Mouse (Mus musculus): ENCODE results near the gene Orc1. TPM values are rescaled to one million over a fixed set of nuclear protein-coding genes. Genes with fewer than 3 reads are reported as not detected.
A peak's percentile ranks its signal among the peaks of the same experiment; 100 is the strongest.

The Orc1 gene
- polyA plus RNA-seq, 1 experiment from 2014 or later, result 1.6 TPM

DNA sequence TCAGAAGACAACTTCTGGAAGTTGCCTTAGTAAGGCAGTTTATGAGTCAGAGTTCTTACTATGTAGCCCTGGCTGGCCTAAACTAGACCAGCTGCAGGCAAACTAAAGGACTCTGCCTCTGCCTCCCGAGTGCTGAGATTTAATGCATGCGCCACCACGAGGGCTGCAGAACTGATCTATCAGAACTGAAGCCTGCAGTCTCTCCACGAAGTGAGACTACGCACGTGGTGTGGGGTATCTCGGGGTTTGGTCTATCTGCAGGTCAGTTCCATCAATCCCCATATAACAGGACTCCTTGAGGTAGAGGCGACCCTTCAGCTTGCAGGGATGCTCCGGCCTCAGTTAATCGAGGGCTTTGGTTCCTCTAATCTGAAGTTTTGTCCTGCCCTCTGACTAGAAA is 39.9 kb downstream of the Orc1 start:
- peak; percentile 62 for ATAC-seq (ENCODE audit: low FRiP score, low read depth)
- Histone ChIP-seq H3K4me1 (replicated peaks) (peaks cover 19% of the 10 kb centered on the region), H3K9ac (peak overlapping the region; percentile 80), H3K36me3 (no peaks in the 10 kb centered on the region), H3K4me2 (peak overlapping the region; percentile 73), H3K4me3 (peak overlapping the region; percentile 63), H3K27me3 (no peaks in the 10 kb centered on the region), H3K27ac (replicated peaks) (peak overlapping the region; percentile 93), H3K9me3 (no peaks in the 10 kb centered on the region)
- 2% methylated on average over 10 of the region's 10 CpGs for WGBS

DNA sequence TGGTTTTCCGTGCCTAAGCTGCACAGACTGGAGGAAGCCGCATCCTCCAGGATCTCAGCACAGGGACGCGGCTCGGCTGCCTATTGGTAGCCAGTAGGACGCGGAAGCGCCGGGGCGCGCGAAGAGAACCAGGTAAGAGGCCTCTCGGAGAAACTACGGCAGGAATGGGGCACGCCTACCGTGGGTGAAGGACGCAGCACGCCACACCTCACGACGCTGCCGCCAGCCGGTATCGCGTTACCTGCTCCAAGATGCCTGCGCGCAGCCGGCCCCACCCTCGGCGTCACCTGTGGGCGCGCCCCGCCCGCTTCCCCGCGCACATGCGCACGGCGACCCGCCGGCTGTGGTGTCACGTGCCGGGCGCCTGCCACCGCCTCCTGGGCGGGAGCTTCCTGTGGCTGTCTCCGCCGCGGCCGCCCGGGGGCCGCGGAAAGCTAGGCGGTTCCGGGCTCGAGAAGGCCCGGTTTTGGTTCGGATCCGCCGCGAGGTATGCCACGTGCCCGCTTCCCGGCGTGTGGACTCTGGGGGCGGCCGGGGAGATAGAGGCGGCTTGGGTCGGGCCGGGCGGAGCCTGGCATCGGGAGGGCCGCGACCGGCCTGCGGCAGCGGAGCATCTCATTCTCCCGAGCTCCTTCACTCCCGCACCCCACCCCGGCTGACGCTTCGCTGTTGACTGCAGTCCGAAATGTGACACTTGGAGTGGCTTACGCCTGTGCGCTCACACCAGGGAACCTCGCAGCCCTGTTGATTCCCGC is 40.5 kb downstream of the Orc1 start, which contains the start of gene Cc2d1b:
Gene Cc2d1b (plus strand): TSS at position 354 of the 755 bp plus-strand sequence.
- Histone ChIP-seq H3K9me3 (no peaks in the 10 kb centered on the region), H3K27ac (replicated peaks) (peak within 1 kb of the TSS; percentile 93), H3K4me3 (peak within 1 kb of the TSS; percentile 63), H3K27me3 (no peaks in the 10 kb centered on the region), H3K9ac (peak within 1 kb of the TSS; percentile 80), H3K4me2 (peak within 1 kb of the TSS; percentile 73), H3K36me3 (peaks cover 1% of the 10 kb centered on the region), H3K4me1 (replicated peaks) (peaks cover 19% of the 10 kb centered on the region)
- WGBS, result under 1% methylated on average over 86 of the region's 86 CpGs
- peak; percentile 95 for ATAC-seq (ENCODE audit: low FRiP score, low read depth)

DNA sequence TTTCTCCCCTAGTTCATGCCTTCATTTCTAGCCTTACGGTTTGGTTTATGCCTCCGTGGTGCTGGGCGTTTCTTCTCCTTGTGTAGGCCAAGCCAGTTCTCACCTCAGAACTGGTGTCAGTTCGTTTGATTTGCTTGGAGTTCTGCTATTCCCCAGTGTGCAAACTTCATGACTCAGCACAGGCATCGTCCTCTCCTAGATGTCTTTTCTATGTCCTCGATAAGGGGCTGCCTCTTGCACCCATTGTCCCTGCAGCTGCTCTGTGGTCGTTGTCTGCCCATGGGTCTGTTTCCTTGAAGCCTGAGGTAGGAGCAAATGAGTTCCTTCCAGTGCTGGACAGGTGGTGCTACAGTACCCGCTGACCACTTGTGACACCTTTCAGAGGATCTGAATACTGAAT is 41.3 kb downstream of the Orc1 start:
- Histone ChIP-seq H3K4me1 (replicated peaks) (peaks cover 19% of the 10 kb centered on the region), H3K9me3 (no peaks in the 10 kb centered on the region), H3K27me3 (no peaks in the 10 kb centered on the region), H3K4me2 (peak overlapping the region; percentile 73), H3K9ac (peak overlapping the region; percentile 80), H3K36me3 (peaks cover 9% of the 10 kb centered on the region), H3K4me3 (peak overlapping the region; percentile 63), H3K27ac (replicated peaks) (peak overlapping the region; percentile 93)
- WGBS, result 14% methylated on average over 8 of the region's 8 CpGs
- ATAC-seq (ENCODE audit: low FRiP score, low read depth), result no peak

DNA sequence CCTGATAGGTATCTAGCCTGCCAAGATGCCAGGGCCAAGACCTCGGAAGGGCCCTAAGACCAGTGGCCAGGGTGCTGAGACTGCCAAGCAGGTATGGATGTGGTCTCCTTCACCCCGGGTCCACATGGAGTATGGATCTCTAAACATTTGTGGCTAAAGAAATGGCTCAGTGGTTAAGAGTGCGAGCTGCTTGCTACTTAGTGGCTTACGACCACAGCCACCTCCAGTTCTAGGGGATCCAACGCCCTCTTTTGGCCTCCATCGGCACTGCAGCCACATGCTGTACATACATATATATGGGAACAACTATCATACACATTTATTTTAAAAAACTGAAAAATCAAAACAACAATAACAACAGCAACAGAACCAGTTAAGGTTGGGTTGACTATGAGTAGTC is 42.3 kb downstream of the Orc1 start:
- no peaks in the 10 kb centered on the region for H3K27me3 ChIP-seq
- no peak for ATAC-seq (ENCODE audit: low FRiP score, low read depth)
- H3K4me3 ChIP-seq, result no peak overlapping the region
- H3K4me1 ChIP-seq (replicated peaks), result peaks cover 19% of the 10 kb centered on the region
- peaks cover 10% of the 10 kb centered on the region for H3K36me3 ChIP-seq
- WGBS, result 95% methylated on average over 6 of the region's 6 CpGs
- no peak overlapping the region for H3K27ac ChIP-seq (replicated peaks)
- H3K9ac ChIP-seq, result no peak overlapping the region
- no peak overlapping the region for H3K4me2 ChIP-seq
- H3K9me3 ChIP-seq, result no peaks in the 10 kb centered on the region

DNA sequence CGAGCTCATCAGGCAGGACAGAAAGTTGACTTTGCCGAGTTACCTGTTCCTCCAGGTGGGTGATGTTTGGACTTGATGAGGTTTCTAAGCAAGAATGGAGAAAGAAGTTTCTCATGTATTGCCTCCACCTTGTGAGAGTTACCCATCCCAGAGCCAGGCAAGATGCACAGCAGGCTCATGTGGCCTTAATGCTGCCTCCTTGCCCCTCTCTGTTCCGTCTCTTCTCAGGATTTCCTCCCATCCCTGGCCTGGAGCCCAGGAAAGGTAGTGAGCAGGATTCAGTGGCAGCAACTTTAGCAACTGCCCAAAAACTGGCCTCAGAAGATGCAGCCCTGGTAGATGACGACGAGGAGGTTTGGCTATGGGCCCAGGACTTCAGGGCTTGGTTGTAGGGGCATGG is 47.8 kb downstream of the Orc1 start:
- ATAC-seq (ENCODE audit: low FRiP score, low read depth), result no peak

DNA sequence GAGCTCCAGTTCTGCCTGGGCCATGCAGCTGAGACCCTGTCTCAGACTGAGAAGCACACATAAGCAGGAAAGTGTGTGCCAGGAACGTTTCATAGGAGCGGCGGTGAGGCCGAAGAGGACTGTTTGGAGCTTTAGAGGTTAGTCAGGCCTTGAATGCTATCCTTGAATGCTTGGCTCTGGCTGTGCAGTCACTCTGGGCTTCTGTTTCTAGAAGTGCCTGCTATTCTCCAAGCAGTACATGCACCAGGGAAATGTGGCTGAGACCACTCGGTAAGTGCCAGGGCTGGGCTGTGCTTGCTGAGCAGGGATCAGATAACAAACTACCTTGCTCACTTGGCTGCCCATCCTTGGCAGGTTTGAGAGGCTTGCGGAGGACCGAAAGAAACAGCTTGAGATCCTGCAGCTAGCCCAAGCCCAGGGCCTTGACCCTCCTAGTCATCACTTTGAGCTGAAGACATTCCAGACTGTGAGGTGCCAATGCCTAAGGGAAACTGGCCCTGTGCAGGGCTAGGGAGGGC is 50.2 kb downstream of the Orc1 start:
- 90% methylated on average over 7 of the region's 7 CpGs for WGBS
- Histone ChIP-seq H3K9ac (no peak overlapping the region), H3K4me3 (no peak overlapping the region), H3K27ac (replicated peaks) (no peak overlapping the region), H3K36me3 (peaks cover 80% of the 10 kb centered on the region), H3K9me3 (no peaks in the 10 kb centered on the region), H3K27me3 (no peaks in the 10 kb centered on the region), H3K4me1 (replicated peaks) (no peaks in the 10 kb centered on the region), H3K4me2 (no peak overlapping the region)
- ATAC-seq (ENCODE audit: low FRiP score, low read depth), result no peak

More for the DNA sequence above, 47.8 kb downstream of the Orc1 start:
- Histone ChIP-seq H3K4me1 (replicated peaks) (no peaks in the 10 kb centered on the region), H3K4me3 (no peak overlapping the region), H3K27ac (replicated peaks) (no peak overlapping the region), H3K27me3 (no peaks in the 10 kb centered on the region), H3K9me3 (no peaks in the 10 kb centered on the region), H3K36me3 (peaks cover 60% of the 10 kb centered on the region), H3K4me2 (no peak overlapping the region), H3K9ac (no peak overlapping the region)
- 92% methylated on average over 5 of the region's 5 CpGs for WGBS

DNA sequence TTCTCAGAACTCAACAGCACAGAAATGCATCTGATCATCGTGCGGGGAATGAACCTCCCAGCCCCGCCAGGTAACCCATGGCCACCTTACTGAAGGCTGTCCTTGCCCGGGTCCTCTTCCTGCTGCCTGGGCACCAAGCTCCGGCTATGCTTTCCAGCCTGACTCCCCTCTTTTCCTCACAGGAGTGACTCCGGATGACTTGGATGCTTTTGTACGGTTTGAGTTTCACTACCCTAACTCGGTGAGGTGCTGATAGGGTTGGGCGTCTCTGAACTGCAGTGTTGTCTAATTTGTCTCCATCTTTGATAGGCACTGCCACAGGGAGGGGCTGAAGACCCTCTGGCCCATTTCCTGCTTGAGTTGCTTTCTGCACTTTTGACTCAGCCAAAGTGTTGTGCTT is 50.9 kb downstream of the Orc1 start:
- Histone ChIP-seq H3K4me1 (replicated peaks) (no peaks in the 10 kb centered on the region), H3K9ac (no peak overlapping the region), H3K27me3 (no peaks in the 10 kb centered on the region), H3K9me3 (no peaks in the 10 kb centered on the region), H3K4me2 (no peak overlapping the region), H3K4me3 (no peak overlapping the region), H3K36me3 (peaks cover 75% of the 10 kb centered on the region), H3K27ac (replicated peaks) (no peak overlapping the region)
- 95% methylated on average over 9 of the region's 9 CpGs for WGBS
- no peak for ATAC-seq (ENCODE audit: low FRiP score, low read depth)

DNA sequence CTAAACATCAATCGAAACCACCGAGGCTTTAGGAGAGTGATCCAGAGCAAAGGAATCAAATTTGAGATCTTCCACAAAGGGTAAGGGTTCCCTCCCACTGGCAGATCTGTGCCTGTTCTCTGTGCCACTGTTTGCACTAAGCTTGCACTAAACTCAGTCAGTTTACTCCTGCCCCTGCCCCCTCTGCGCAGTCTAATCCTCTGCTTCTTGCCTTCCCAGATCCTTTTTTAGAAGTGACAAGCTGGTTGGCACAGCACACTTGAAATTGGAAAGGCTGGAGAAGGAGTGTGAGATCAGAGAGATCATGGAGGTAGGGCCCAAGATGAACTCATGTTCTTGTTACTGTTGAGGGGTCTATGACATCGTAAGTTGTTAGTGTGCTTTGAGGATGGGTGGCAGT is 52.4 kb downstream of the Orc1 start:
- H3K4me2 ChIP-seq, result no peak overlapping the region
- no peaks in the 10 kb centered on the region for H3K9me3 ChIP-seq
- peaks cover 76% of the 10 kb centered on the region for H3K36me3 ChIP-seq
- H3K4me1 ChIP-seq (replicated peaks), result no peaks in the 10 kb centered on the region
- 98% methylated on average over 4 of the region's 4 CpGs for WGBS
- no peak overlapping the region for H3K9ac ChIP-seq
- no peak for ATAC-seq (ENCODE audit: low FRiP score, low read depth)
- H3K4me3 ChIP-seq, result no peak overlapping the region
- H3K27me3 ChIP-seq, result no peaks in the 10 kb centered on the region
- H3K27ac ChIP-seq (replicated peaks), result no peak overlapping the region

DNA sequence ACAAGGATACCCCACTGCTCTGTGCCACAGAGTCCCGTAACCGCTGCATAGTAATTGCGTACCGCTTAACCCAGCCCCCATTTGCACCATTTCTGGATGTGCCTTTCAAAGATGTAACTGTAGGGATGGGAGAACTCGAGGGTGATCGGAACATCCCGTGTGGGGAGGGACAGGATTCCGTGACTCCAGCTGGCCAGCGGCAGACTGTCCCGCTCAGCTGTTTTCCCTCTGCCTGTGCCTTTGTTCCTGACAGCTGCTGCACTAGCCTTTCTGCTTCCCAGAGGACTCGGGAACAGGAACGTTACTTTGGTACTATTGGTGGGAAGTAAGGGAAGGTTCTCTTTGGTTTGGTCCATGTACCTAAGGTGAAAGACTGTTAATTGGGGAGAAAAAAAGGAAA is 54.5 kb downstream of the Orc1 start:
- Histone ChIP-seq H3K36me3 (peaks cover 68% of the 10 kb centered on the region), H3K27ac (replicated peaks) (no peak overlapping the region)
- WGBS, result 64% methylated on average over 12 of the region's 12 CpGs

DNA sequence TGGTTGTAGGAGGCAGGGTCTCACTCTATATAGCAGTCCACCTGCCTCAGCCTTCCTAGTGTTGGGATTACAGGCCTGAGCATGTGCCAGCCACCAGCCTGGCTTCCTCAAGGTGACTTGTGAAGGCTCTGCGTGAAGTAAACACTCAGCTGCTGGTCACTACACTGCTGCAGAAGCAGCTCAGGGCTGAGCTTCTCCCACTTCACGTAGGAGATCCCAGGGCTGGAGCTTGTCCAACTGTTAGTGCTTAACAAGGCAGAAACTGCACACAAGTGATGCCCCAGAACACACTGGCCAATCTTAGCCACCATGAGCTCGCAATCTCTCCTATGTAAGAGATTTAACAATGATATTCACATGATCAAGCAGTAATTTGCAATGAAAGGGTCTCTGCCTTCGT is 55.5 kb downstream of the Orc1 start:
- 41% methylated on average over 4 of the region's 4 CpGs for WGBS
- no peak overlapping the region for H3K9ac ChIP-seq
- no peaks in the 10 kb centered on the region for H3K9me3 ChIP-seq
- no peak overlapping the region for H3K27ac ChIP-seq (replicated peaks)
- H3K4me1 ChIP-seq (replicated peaks), result no peaks in the 10 kb centered on the region
- ATAC-seq (ENCODE audit: low FRiP score, low read depth), result no peak
- H3K27me3 ChIP-seq, result no peaks in the 10 kb centered on the region
- H3K4me2 ChIP-seq, result no peak overlapping the region
- no peak overlapping the region for H3K4me3 ChIP-seq
- H3K36me3 ChIP-seq, result peaks cover 65% of the 10 kb centered on the region

More for the DNA sequence above, 54.5 kb downstream of the Orc1 start:
- Histone ChIP-seq H3K4me3 (no peak overlapping the region), H3K9ac (no peak overlapping the region), H3K4me1 (replicated peaks) (no peaks in the 10 kb centered on the region), H3K27me3 (no peaks in the 10 kb centered on the region), H3K9me3 (no peaks in the 10 kb centered on the region), H3K4me2 (no peak overlapping the region)
- ATAC-seq (ENCODE audit: low FRiP score, low read depth), result no peak

DNA sequence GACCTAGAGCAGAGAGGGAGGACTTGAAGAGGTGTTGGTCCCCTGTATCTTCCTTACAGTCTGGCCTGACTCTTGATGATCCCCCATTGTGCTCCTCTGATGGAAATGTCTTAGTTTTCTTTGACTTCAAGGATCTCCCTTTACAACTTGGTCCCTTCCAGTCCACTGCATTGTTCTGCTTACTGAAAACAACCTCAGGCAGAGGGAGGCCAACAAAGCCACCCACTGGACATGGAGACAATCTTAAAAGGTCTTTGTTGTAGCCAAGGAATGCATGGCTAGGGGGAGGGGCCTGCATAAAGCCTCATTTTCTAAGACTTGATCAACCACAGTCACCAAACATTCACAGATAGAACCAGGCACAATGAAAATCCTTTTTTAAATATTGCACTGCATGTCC is 55.9 kb downstream of the Orc1 start:
- Histone ChIP-seq H3K27me3 (no peaks in the 10 kb centered on the region), H3K9ac (no peak overlapping the region), H3K4me3 (no peak overlapping the region), H3K4me2 (no peak overlapping the region), H3K9me3 (no peaks in the 10 kb centered on the region), H3K4me1 (replicated peaks) (no peaks in the 10 kb centered on the region), H3K36me3 (peaks cover 61% of the 10 kb centered on the region), H3K27ac (replicated peaks) (no peak overlapping the region)
- no peak for ATAC-seq (ENCODE audit: low FRiP score, low read depth)

DNA sequence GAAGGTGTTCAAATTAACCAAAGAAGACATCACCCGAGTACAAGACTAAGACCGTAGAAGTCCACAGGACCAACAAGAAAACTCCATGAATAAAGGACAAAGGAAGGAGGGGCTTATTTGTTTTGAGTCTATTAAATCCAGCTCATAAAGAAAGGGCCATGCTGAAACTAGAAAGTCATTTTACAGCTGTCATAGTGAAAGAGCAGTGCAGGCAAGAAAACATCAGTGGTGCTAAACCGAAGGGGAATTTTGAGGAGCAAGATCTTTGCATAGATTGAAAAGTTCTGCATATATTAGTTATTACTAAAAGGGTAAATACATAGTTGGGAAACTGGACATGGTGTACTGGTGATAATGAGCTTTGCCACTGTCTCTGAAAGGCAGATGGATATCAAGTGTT is 58.5 kb downstream of the Orc1 start:
- Histone ChIP-seq H3K36me3 (peaks cover 59% of the 10 kb centered on the region), H3K4me1 (replicated peaks) (no peaks in the 10 kb centered on the region), H3K4me3 (no peak overlapping the region), H3K9me3 (no peaks in the 10 kb centered on the region), H3K27me3 (no peaks in the 10 kb centered on the region), H3K4me2 (no peak overlapping the region), H3K9ac (no peak overlapping the region), H3K27ac (replicated peaks) (no peak overlapping the region)
- WGBS, result 89% methylated on average over 3 of the region's 3 CpGs
- ATAC-seq (ENCODE audit: low FRiP score, low read depth), result no peak

DNA sequence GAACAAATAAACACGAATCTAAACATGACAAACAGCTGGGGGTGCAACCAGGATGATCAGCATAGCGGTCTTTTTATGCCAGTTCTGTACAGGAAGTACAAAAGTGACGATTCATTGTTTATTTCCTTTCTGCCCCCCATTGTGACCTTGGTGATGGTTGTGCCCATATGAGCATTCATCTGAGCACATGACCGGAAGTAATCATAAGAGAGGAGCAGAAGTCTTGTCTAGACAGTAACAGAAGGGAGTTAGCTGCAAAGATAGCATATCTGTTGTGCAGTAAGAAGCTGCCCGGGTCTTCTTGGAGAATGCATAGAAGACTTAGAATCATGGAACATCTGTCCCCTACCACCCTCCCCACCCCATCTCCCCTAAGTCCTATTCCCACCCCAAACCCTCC is 59.5 kb downstream of the Orc1 start:
- Histone ChIP-seq H3K9ac (no peak overlapping the region), H3K36me3 (peaks cover 57% of the 10 kb centered on the region), H3K27ac (replicated peaks) (no peak overlapping the region), H3K4me1 (replicated peaks) (no peaks in the 10 kb centered on the region), H3K4me3 (no peak overlapping the region), H3K9me3 (no peaks in the 10 kb centered on the region), H3K4me2 (no peak overlapping the region), H3K27me3 (no peaks in the 10 kb centered on the region)
- 79% methylated on average over 5 of the region's 5 CpGs for WGBS
- no peak for ATAC-seq (ENCODE audit: low FRiP score, low read depth)
